Mouse (Mus musculus) small intestine, adult 2 months (tissue): ENCODE measurements around the gene Znrf3.

Experiments
- CTCF ChIP-seq: fragments of 200-500 bp; IDR thresholded peaks from 2 replicates; pipeline ENCODE4 v1.5.1; 2012; ENCODE audit warnings: low read depth, mild to moderate bottlenecking, control low read depth, inconsistent platforms, low read length, moderate library complexity, mixed read lengths; ENCODE audit not compliant: insufficient replicate concordance, insufficient read length; ENCODE audit errors: extremely low read depth
- POLR2A ChIP-seq: fragments of 200-500 bp; IDR thresholded peaks from 2 replicates; pipeline ENCODE4 v1.6.1; 2012; ENCODE audit warnings: low read depth, mild to moderate bottlenecking, control low read depth, inconsistent platforms, low read length, moderate library complexity

DNA sequence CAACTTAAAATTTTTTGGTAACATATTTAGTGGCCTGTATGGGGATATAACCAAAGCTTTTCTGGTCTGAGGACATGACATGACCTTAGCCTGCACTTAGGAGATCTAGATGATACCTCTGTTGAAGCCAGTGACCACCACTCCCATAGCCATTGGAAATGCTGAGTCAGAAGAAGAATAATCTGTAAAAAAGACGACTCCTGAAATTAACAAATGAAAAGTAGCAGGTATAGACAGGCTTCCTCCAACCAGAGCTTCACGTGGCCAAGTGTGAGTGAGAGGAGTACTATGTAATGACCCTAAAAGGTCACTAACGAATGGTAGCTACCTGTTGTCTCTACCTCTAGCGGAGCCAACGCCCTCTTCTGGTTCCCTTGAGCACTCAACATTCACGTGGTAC lies 119.4 kb downstream of the Znrf3 start:
- TF ChIP-seq CTCF, result no peak
- no peak for TF ChIP-seq POLR2A
